Mouse (Mus musculus) adrenal gland, adult (tissue): ENCODE results near the gene Ptov1.
A peak's percentile ranks its signal among the peaks of the same experiment; 100 is the strongest.

Experiments used
- DNase-seq, 2 experiments: peaks; one replicate each; pipeline ENCODE4 v3.0.0; 2022 to 2023; ENCODE audit warnings: low spot score in 1 of 2; ENCODE audit not compliant: inconsistent age in 2 of 2

The Ptov1 gene

DNA sequence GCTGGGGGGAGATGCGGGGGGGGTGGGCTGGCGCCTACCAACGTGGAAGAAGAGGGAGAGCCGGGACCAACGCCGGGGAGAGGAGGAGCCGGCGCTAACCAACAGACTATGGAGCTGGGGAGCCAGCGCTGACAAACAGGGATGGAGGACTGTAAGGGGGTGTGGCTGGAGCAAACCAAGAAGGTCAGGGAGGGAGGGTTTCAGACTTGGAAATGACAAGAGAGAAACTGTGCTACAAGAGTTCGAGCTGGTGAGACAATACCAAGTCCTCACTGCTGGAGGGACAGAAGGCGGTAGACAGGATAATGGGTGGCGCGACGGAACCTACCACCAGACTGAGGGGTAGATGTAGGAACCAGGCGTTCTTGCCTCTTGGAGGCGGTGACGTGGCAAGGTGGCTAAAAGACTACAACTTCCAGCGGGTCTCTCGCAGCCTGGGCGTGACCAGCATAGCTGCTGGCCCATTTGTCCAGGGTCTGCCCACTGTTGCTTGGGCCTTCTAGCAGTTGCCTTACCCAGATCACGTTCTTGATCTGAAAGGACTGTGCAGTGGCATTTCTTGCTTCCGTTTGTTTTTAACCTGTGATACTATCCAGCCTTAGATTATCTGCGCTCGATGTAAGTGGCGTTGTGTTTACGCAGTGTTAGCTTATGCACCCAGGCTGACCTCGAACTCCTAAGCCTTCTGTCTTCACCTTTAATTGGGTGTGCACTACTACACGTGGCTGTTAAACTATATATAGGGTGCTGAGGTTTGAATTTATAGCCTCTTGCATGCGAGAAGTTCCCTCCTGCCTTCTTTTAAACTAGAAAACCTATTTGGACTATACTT is at the start of gene Ptov1:
TSS of gene Ptov1 (minus strand) at position 92 of the 832 bp plus-strand sequence.
- DNase-seq, result peak; percentile 97 to 98

DNA sequence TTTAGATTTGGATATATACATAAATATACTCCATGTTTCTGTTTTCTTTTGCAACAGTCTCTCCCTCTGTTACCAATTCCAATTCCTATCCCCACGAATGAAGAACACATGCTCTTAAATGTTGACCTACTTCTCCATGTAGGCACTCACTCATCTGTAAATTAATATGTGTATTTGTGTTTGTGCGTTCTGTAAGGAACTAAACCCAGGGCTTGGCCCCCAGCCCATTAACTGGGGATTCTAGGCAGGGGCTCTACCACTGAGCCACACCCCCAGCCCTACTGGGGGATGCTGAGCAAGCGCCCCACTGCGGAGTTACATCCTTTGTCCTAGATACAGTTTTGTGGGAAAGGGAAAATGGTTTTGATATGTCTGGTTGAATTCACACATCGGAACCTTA is 49.5 kb upstream of the Ptov1 start:
- no peak for DNase-seq

DNA sequence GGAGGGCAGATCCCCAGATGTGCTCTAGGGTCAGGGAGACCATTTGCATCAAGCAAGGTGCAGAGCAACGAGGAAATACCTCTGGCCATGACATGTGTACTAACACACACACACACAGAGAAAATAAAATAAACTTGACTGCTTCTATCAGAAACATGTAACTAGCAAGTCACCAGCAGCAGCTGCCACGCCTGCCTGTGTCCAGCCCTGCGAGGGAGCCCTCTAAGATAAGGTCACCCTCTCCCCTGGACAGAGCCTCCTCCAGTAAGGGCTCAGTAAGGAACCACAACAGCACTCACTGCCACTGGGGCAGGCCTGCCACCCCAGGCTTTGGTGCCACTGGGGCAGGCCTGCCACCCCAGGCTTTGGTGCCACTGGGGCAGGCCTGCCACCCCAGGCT is 48.6 kb upstream of the Ptov1 start:
- no peak for DNase-seq

DNA sequence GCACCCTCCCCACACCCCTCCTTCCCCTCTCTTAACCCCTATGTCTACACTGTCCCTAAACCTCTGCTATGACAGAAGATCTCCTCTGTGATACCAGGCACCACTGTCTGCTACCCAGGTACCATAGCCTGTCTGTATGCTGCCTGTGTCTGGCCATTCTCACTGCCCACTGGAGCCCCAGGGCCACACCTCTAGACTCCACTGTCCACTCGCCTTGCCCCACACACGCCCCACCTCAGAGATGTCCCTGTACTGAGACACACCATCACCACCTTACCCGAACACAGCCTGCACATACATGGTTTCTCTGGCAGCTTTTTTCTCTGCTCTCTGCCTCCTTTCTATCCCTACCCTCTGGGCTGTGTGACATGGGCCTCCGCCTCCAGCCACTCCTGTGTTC is 47.3 kb upstream of the Ptov1 start:
- DNase-seq, result peak in 1 of 2 experiments; percentile 28

DNA sequence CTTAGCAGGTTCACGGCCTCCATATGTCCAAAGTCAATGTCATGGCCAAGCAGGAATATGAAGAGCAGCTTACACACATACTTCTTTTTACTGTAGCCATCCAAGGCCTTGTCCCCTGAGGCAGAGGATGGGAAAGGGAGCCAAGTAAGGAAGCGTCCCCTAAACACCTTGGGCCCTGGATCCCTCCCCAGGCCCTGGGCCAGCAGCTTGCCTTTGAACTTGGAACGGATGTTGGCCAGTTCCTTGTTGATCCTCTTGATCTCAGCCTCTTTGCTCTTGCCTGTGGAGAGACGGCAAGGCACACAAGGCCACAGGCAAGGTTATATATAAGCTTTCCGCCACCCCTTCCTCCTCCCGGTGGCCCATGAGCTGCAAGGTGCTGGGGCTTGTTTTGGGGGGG is 46.6 kb upstream of the Ptov1 start:
- DNase-seq, result peak; percentile 29 to 57

DNA sequence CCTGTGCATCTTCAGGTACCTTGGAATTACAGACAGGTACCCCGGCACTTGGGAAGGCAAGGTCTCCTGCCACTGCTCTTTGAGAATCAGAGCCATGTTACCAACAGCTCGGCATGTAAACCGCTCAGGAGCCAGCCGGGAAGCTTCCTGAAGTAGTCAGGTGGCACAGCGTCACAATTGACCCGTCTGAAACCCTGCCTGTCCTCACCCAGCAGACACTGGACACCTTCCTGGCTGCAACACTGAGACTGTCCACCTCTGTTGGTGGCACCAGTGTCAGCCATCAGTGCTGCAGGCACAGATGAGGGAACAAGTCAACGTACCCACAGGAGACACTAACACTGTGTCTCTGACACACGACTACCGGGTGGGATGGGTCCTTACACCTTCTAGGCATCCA is 45.7 kb upstream of the Ptov1 start:
- no peak for DNase-seq

DNA sequence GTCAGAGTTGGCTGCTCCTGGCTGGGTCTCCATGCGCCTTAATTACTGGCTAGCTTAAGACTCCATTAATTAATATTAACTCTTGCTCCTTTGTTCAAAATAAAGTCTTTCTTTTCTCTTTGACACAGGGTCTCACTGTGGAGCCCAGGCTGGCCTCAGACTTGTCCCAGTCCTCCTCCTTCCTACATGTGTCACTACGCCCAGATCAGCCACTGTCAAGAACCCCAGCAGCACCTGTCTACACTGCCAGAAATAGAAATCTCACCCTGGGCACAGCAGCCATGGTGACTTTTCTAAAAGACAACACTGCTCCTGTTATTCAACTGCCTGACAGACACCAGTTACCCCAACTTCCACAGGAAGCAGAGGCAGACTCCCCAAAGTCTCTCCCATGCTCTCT is 44.8 kb upstream of the Ptov1 start:
- DNase-seq, result no peak

DNA sequence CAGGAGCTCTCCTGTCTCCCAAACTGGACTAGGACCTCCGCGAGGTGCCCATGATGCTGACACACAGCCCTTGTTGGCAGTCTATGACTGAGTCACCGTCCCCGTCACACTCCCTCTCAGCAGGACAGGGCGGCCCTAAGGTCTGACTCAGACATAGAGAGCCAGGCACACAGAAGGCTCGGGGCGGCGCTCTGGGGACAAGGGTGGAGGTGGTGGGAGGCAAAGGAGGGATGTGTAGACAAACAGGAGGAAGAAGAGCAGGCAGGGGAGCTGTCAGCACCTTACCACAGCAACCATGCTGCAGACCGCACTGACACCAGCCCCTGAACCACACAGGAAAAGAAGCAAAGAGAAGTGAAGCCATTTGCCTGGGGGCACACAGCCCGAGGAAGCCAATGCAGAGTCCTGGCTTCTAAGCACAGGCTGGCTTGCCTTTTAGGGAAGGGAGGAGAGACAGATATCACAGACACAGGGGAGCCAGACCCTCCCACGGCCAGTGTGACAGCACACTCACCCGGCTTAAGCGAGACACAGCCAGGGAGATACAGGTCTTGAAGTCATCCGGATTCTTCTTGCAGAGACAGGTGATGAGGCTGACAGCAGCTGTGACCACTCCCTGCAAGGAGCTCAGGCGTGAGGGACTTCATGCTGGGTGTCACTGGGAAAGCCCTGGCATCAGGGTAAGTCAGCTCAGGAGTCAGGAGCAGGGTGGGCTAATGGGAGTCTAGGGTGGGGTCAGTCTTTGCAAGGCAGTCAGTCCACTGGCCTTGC is 39.3 kb upstream of the Ptov1 start:
- DNase-seq, result peak; percentile 89 to 91

DNA sequence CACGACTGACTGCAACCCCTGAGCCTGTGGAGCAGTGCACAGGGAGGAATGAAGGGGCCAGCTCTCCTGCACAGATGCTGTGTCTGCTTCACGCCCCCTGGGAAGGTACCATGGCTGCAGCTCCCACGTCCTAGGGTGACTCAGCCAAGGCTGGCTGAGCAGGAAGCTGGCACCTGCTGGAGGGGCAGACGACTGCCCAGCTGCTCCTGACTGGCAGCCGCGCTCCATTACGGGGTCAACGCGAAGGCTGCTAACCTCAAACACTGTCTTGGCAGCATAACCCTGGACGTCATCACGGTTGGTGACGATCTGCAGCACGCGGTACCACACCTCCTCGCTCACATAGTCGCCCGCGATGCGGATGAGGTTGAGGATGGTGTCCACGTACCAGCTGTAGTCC is 35.8 kb upstream of the Ptov1 start:
- DNase-seq, result peak in 1 of 2 experiments; percentile 14

DNA sequence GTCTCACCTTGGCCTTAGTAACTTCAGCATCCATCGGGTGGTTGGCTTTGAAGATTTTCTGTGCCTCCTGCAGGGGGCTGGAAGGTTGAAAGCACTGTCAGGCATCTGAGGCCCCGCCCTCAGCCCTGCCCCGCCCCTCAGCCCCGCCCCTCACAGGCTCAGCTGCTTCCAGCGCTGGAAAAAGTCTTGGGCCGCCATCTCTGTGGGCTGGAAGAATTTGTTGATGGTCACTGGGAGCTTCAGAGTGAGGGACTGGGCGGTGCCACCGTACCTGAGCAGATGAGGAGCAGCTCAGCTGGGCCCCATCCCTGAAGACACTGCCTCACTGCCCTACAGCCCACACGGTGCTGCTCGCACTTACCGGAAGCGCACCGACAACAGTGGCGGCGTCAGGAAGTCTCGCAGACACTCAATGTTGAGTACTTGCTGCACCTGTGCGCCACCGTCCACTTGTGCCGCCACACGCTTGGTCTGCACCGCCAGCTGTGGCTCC is 31.7 kb upstream of the Ptov1 start:
- peak; percentile 48 to 75 for DNase-seq

DNA sequence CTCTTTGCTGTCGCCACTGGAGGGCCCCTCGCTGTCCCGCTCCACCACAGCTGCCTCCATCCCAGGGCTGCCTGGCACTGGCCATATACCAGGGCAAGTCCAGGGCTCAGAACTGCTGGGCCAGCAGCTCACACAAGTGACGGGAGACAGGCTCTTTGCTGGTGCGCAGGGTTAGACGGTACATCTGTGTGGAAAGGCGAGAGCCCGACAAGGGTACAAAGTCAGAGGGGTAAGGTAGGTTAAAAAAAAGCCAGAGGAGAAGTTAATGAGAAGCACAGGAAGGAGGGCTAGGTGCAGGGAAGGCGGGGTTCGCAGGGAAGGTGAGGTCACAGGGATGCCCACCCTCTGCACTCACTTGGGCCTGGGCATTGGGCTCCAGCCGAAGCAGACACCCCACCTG is 31.0 kb upstream of the Ptov1 start:
- DNase-seq, result no peak

DNA sequence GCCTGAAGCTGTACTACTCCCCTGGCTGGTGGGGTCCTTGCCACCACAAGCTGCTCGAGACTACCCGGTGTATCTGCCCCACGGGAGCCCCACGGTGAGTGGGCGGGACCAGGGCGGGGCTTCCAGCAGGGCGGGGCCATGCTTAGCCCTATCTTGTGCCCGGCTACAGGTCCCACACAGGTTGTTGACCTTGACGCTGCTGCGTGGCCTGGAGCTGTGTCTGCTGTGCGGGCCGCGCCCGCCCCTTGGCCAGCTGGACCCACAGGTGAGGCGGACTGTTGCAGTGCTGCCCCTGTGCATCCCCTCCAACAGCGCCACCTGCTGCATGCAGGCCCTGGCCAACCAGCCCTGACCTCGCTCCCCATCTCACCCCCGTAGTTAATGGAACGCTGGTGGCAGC is 29.0 kb upstream of the Ptov1 start:
- peak; percentile 73 to 86 for DNase-seq

DNA sequence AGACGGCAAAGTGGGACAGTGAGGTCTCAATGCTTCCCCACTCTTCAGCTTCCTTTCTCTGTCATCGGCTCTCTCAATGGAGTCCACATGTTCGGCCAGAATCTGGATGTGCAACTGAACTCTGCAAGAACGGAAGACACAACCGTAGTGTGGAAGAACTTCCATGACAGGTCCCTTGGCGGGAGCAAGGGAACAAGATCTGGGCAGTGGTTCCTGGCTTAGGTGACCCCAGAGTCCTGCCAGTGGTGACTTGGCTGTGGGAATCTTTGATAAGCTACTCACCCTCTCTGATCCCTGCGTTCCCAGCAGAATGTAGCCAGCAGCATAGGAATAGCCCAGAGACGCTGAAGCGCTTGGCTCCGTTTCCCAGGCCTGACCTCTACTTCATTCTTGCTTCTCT is 26.9 kb upstream of the Ptov1 start:
- no peak for DNase-seq

DNA sequence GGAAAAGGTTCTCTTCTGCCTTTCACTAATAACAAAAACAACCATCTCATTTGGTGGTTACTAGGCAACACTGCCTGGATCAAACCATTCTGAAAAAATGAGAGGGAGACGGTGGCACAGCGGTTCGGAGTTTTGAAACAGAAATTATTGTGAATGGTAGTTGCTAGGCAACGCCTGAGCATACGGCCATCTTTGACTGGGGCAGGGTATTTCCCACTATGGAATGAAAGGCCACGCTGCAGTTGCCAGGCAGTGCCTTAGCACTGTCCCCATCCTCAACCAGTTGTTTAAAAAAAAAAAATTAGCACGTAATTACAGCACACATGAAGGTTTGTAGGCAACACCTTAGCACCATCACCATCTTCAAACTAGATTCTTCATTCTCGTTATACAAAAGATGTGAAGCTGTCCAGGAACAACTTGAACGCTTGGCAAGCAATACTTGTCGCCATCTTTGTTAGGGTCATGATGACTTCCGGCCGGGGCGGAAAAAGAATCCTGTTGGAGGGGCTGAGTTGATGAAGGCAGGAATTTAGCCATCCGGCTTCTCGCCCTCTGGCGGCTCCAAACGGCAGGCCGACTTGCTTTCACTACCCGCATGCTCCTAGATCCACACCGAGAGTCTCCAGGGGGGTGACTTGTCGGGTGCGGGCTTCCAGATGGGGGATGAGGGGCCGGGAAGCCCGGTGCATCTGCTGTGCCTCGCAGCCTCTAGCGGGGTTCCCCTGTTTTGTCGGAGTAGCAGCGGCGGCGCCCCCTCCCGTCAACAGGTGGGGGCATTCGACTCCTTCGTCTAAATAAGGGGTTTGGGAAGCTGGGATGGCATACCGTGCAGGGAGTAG is 26.2 kb upstream of the Ptov1 start, which contains the start of gene Fuz:
TSS of gene Fuz (plus strand) at position 487 of the 842 bp plus-strand sequence.
- DNase-seq, result peak; percentile 93 to 98

DNA sequence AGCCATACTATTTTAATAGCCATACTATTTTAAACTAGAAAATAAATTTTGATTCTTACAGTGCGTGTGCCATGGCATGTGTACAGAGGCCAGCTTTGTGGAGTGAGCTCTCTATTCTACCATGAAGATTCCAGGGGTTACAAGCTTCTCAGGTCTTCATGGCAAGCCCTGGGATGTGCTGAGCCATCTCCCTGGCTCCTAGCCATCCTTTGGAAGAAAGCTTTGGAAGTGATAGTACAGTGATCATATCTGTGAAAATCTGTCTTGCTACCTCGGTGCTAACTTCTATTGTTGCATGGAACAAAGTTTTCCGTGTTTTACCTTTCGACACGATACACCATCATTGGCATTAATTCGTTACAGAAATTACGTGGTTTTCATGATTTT is 25.6 kb upstream of the Ptov1 start:
- no peak for DNase-seq

DNA sequence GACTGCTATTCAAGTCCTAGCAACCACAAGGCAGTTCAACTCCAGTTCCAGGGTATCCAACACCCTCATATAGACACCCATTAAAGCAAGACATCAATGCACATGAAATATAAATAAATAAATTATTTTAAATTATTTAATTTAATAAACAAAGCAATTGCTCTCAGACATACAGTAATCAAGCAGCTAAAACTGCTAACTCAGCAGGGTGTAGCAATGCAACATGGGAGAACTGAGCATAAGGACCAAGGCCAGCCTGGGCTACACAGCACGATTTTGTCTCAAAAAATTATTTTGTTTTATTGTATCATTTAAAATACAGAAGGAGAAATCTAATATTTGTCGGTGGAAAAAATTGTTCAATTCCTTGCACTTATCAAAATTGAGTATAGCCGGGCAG is 24.6 kb upstream of the Ptov1 start:
- no peak for DNase-seq

DNA sequence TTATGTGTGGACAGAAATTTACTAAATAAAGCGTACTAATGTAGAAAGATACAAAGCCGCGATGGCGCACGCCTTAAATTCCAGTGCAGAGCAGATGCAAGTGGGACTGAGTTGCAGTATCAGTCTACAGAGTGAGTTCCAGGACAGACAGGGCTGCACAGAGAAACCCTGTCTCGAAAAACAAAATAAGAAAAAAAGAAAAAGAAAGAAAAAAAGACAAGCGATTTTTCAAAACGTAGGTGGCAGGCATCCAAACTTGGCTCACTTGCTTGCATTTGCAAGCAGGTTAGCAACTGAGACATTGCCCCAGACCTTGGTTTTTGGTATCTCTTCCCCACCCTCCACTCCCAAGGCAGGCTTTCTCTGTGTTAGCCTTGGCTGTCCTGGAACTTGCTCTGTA is 23.6 kb upstream of the Ptov1 start:
- DNase-seq, result peak in 1 of 2 experiments; percentile 66

DNA sequence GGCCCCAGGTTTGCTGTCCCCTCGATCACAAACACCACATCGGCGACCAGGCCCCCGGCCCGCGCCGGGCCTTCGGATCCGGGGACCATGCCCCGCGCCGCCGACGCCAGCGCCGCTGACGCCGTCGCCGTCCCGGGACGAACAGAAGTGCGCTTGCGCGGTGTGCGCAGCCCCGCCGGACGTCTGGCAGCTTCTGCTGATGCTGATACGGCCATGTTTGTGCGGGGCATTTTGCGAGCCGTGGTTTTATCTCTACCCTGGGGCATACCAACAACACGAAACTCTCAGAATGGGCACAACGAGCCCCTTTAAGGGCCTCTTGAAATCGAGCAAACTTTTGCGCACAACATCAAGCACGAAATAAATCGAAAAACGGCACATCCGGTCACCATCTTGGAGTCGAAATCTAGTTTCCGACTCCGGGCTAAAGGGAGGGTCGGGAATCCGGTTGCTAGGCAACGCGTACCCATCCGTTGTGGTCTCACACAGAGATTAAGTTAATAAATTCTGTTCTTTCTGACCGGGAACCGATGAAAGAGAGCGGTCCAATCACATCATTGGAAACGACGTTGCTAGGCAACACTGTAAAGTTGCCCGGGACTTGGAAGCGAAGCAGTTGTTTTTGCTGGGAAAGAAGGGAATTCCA is 22.8 kb upstream of the Ptov1 start, which contains the start of gene Med25:
TSS of gene Med25 (minus strand) at position 437 of the 646 bp plus-strand sequence.
- DNase-seq, result peak; percentile 94 to 99

DNA sequence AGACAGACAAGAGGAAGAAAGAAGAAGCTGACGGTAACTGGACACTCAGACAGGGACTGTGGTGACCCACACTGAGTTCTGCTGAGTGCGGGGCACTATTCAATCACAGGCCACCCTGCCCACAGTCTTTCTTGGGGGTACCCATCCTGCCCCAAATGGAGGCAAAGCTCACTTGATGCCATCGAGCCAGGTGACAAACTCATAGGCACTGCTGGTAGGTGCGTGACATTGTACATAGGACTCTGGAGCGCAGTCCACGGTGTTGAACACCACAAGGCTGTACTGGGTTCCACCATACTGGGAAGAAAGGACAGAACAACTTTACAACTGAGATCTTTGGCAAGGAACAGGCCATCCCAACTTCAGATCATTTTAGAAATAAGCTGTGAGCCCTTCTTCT is 22.0 kb upstream of the Ptov1 start:
- no peak for DNase-seq

DNA sequence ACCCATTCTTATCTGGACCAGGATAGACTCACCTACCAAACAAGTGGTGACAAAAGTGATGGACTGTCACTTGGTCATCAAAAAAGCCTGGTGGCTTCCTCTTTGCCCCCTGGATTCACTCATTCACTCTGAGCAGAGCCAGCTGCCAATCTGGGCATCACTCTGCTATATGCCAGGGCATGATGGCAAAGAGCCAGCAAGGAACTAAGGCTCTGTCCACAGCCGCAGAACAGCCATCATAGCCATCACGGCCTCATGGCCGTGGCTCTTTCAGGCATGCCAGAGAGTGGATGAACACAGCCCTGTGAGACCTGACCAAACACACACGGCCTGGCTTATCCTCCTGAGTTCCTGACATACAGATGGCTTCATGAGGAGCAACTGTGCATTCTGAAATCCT is 21.1 kb upstream of the Ptov1 start:
- peak in 1 of 2 experiments; percentile 62 for DNase-seq

DNA sequence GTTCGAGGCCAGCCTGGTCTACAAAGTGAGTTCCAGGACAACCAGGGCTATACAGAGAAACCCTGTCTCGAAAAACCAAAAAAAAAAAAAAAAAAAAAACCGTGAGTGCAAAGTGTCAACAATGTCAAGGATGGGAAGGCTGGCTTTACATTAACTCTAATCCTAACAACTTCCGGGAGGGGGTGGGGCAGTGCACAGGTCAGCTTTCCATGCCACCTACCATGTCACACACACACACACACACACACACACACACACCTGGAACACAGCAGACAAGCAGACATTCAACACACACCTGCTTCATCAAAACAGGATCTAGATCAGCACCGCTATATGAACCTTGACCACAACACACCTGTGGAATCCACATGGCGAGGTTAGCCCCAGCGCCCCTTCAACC is 20.6 kb upstream of the Ptov1 start:
- DNase-seq, result no peak
